Mouse (Mus musculus) G1E (cell line): ENCODE measurements around the gene Tmprss11b.
"Not testable (repeated sequence)": the region's sequence is repeated elsewhere in the genome, so short reads cannot be mapped to it uniquely, and the experiment has no call there.

Experiments
- CTCF ChIP-seq: IDR thresholded peaks from 2 replicates; pipeline ENCODE4 v1.5.1; 2012; ENCODE audit warnings: low read depth, low read length, inconsistent platforms, mixed read lengths
- GATA2 ChIP-seq: IDR thresholded peaks from 2 replicates; pipeline ENCODE4 v1.6.1; 2012; ENCODE audit warnings: low read depth, low read length, inconsistent platforms, borderline replicate concordance

GRCm38 (mm10) chr5:86649185-86649584 is 27.0 kb downstream of the Tmprss11b start:
- not testable (repeated sequence) for TF ChIP-seq CTCF, GATA2
